Mouse (Mus musculus) MEL (cell line): Measurements from ENCODE around the gene Coro7. TPM values are rescaled to one million over a fixed set of nuclear protein-coding genes. Genes with fewer than 3 reads are reported as not detected.

Source experiments
- DNase-seq: peaks from one replicate; pipeline ENCODE4 v3.0.0; 2011; ENCODE audit warnings: low read depth, low spot score
- H3K27ac ChIP-seq: 2 replicates; pipeline ENCODE4 v1.5.1; 2012; ENCODE audit warnings: low read depth, mild to moderate bottlenecking, control low read depth, low read length, moderate library complexity; ENCODE audit not compliant: control insufficient read depth
- H3K27me3 ChIP-seq, 2 experiments: fragments of 150-350 bp in 1 of 2; sonication (generic) in 1 of 2; 2 replicates each; pipeline ENCODE4 v1.6.1; 2012; ENCODE audit warnings: low read length in 2 of 2, mild to moderate bottlenecking in 2 of 2, improper control_type of control experiment in 1 of 2, moderate library complexity in 1 of 2; ENCODE audit not compliant: insufficient read depth in 2 of 2, control insufficient read depth in 1 of 2
- H3K36me3 ChIP-seq, 2 experiments: 2 replicates each; pipeline ENCODE4 v1.6.1; 2012 to 2014; ENCODE audit warnings: low read length in 2 of 2, improper control_type of control experiment in 1 of 2, inconsistent platforms in 1 of 2, mild to moderate bottlenecking in 1 of 2; ENCODE audit not compliant: insufficient read depth in 2 of 2, control insufficient read depth in 1 of 2
- H3K4me1 ChIP-seq, 2 experiments: fragments of 150-350 bp in 1 of 2; sonication (generic) in 1 of 2; 2 replicates each; pipeline ENCODE4 v1.6.1; 2012; ENCODE audit warnings: low read length in 2 of 2, improper control_type of control experiment in 1 of 2, mild to moderate bottlenecking in 1 of 2; ENCODE audit not compliant: insufficient read depth in 2 of 2, control insufficient read depth in 1 of 2
- H3K4me3 ChIP-seq, 2 experiments: fragments of 150-350 bp in 1 of 2; sonication (generic) in 1 of 2; 2 replicates each; pipeline ENCODE4 v1.5.1; 2012; ENCODE audit warnings: low read depth in 2 of 2, low read length in 2 of 2, mild to moderate bottlenecking in 2 of 2, moderate library complexity in 2 of 2, control low read depth in 1 of 2, improper control_type of control experiment in 1 of 2; ENCODE audit not compliant: control insufficient read depth in 1 of 2, insufficient read depth in 1 of 2
- H3K79me2 ChIP-seq: 2 replicates; pipeline ENCODE4 v1.6.1; 2012; ENCODE audit warnings: mild to moderate bottlenecking, low read length, moderate library complexity; ENCODE audit not compliant: control insufficient read depth, poor library complexity, insufficient read depth
- H3K9ac ChIP-seq: 2 replicates; pipeline ENCODE4 v1.6.1; 2012; ENCODE audit warnings: low read depth, mild to moderate bottlenecking, control low read depth, low read length, moderate library complexity; ENCODE audit not compliant: control insufficient read depth, poor library complexity, severe bottlenecking
- H3K9me3 ChIP-seq: fragments of 150-350 bp; sonication (generic); replicated peaks from 2 replicates; pipeline ENCODE4 v1.6.1; 2012; ENCODE audit warnings: mild to moderate bottlenecking, low read length, improper control_type of control experiment, moderate library complexity; ENCODE audit not compliant: insufficient read depth
- BHLHE40 ChIP-seq: IDR thresholded peaks from 2 replicates; pipeline ENCODE4 v1.6.1; 2012; ENCODE audit warnings: low read depth, mild to moderate bottlenecking, inconsistent platforms, low read length, improper control_type of control experiment, borderline replicate concordance
- CHD2 ChIP-seq: IDR thresholded peaks from 2 replicates; pipeline ENCODE4 v1.6.1; 2011; ENCODE audit warnings: low read length, improper control_type of control experiment
- E2F4 ChIP-seq: IDR thresholded peaks from 2 replicates; pipeline ENCODE4 v1.6.1; 2011; ENCODE audit warnings: low read depth, low read length, improper control_type of control experiment, borderline replicate concordance
- GATA1 ChIP-seq: IDR thresholded peaks from 2 replicates; pipeline ENCODE4 v1.6.1; 2011; ENCODE audit warnings: low read depth, low read length, improper control_type of control experiment
- HCFC1 ChIP-seq: IDR thresholded peaks from 2 replicates; pipeline ENCODE4 v1.6.1; 2012; ENCODE audit warnings: low read depth, mild to moderate bottlenecking, inconsistent platforms, low read length, improper control_type of control experiment, moderate library complexity
- MAZ ChIP-seq: IDR thresholded peaks from 2 replicates; pipeline ENCODE4 v1.6.1; 2012; ENCODE audit warnings: low read depth, mild to moderate bottlenecking, inconsistent platforms, low read length, improper control_type of control experiment
- MEF2A ChIP-seq: IDR thresholded peaks from 2 replicates; pipeline ENCODE4 v1.6.1; 2014; ENCODE audit warnings: low read depth, mild to moderate bottlenecking, inconsistent platforms, low read length, improper control_type of control experiment; ENCODE audit not compliant: poor library complexity, insufficient replicate concordance, severe bottlenecking; ENCODE audit errors: extremely low read depth
- MXI1 ChIP-seq: IDR thresholded peaks from 2 replicates; pipeline ENCODE4 v1.6.1; 2011; ENCODE audit warnings: mild to moderate bottlenecking, low read depth, low read length, improper control_type of control experiment
- MYB ChIP-seq: IDR thresholded peaks from 2 replicates; pipeline ENCODE4 v1.6.1; 2011; ENCODE audit warnings: mild to moderate bottlenecking, low read depth, low read length, improper control_type of control experiment
- MYC ChIP-seq: IDR thresholded peaks from 2 replicates; pipeline ENCODE4 v1.6.1; 2011; ENCODE audit warnings: low read depth, mild to moderate bottlenecking, low read length, improper control_type of control experiment, moderate library complexity
- NELFE ChIP-seq: IDR thresholded peaks from 2 replicates; pipeline ENCODE4 v1.6.1; 2011; ENCODE audit warnings: low read depth, low read length, improper control_type of control experiment
- NRF1 ChIP-seq: IDR thresholded peaks from 2 replicates; pipeline ENCODE4 v1.6.1; 2014; ENCODE audit warnings: low read depth, mild to moderate bottlenecking, inconsistent platforms, low read length, improper control_type of control experiment, moderate library complexity; ENCODE audit not compliant: poor library complexity, insufficient read depth, severe bottlenecking
- POLR2AphosphoS5 ChIP-seq: IDR thresholded peaks from 2 replicates; pipeline ENCODE4 v1.6.1; 2012; ENCODE audit warnings: low read depth, borderline replicate concordance, mild to moderate bottlenecking, inconsistent platforms, low read length, moderate library complexity, mixed read lengths
- RAD21 ChIP-seq: IDR thresholded peaks from 2 replicates; pipeline ENCODE4 v1.6.1; 2011; ENCODE audit warnings: mild to moderate bottlenecking, low read depth, low read length, improper control_type of control experiment
- SMC3 ChIP-seq: IDR thresholded peaks from 2 replicates; pipeline ENCODE4 v1.6.1; 2011; ENCODE audit warnings: low read depth, low read length, improper control_type of control experiment
- TAL1 ChIP-seq: IDR thresholded peaks from 2 replicates; pipeline ENCODE4 v1.6.1; 2012; ENCODE audit warnings: mild to moderate bottlenecking, inconsistent platforms, low read length, moderate library complexity, mixed read lengths
- TBP ChIP-seq: IDR thresholded peaks from 2 replicates; pipeline ENCODE4 v1.8.0; 2011; ENCODE audit warnings: low read depth, low read length, improper control_type of control experiment
- polyA plus RNA-seq, 2 experiments: library from polyadenylated mRNA; stranded (reverse) in 1 of 2; unstranded in 1 of 2; fragments of >175 nt in 1 of 2; fragments of >200 nt in 1 of 2; gene quantifications; 2 replicates each; pipeline versions ENCODE4 v1.2.1 to v1.2.4; 2012; ENCODE audit warnings: low replicate concordance in 2 of 2, low read depth in 1 of 2; ENCODE audit not compliant: insufficient read length in 2 of 2, insufficient read depth in 1 of 2, missing spikeins in 1 of 2
- total RNA-seq: library from RNA; depleted of rRNA; stranded (reverse); fragments of 300-350 nt; gene quantifications from 2 replicates; pipeline ENCODE4 v1.2.3, GENCODE M21; 2012

Gene Coro7
- total and polyA plus RNA-seq, 3 experiments: 9.8 to 38.3 TPM; not detected in 1

GRCm38 (mm10) chr16:4628898-4629419 lies 50.6 kb downstream of the Coro7 start:
- TF ChIP-seq HCFC1 (no peak), MAZ (no peak), SMC3 (no peak), BHLHE40 (no peak), NELFE (no peak), MYC (no peak), POLR2AphosphoS5 (no peak), TBP (no peak), MEF2A (no peak), MYB (no peak), TAL1 (no peak), GATA1 (no peak), NRF1 (no peak)

GRCm38 (mm10) chr16:4627105-4627504 lies 52.5 kb downstream of the Coro7 start:
- H3K9me3 ChIP-seq: no peaks in the 10 kb centered on the region
- H3K27ac ChIP-seq: no peak overlapping the region
- TF ChIP-seq MXI1 (no peak), RAD21 (no peak), E2F4 (no peak), NELFE (no peak), CHD2 (no peak), GATA1 (no peak)
- H3K4me3 ChIP-seq: no peak overlapping the region
- H3K79me2 ChIP-seq: peaks cover 23% of the 10 kb centered on the region
- no peaks in the 10 kb centered on the region for H3K27me3 ChIP-seq
- H3K9ac ChIP-seq: no peak overlapping the region
- H3K4me1 ChIP-seq: peaks cover 0 to 23% of the 10 kb centered on the region in 2 experiments; a peak in 2 of 4 replicates
- H3K36me3 ChIP-seq: peaks cover 0 to 12% of the 10 kb centered on the region in 2 experiments; a peak in 3 of 4 replicates
- no peak for DNase-seq

More at GRCm38 (mm10) chr16:4628898-4629419, 50.6 kb downstream of the Coro7 start:
- Histone ChIP-seq H3K4me3 (no peak overlapping the region), H3K27ac (no peak overlapping the region), H3K9ac (no peak overlapping the region), H3K27me3 (no peaks in the 10 kb centered on the region), H3K79me2 (peaks cover 7% of the 10 kb centered on the region), H3K36me3 (peaks cover 0 to 5% of the 10 kb centered on the region in 2 experiments; a peak in 2 of 4 replicates), H3K9me3 (no peaks in the 10 kb centered on the region), H3K4me1 (peaks cover 0 to 8% of the 10 kb centered on the region in 2 experiments; a peak in 2 of 4 replicates)
- no peak for DNase-seq
